In genomic region chr5:76540181-76540580, GRCm38 (mm10) we compare ENCODE assay signal across 12 mouse cellular contexts. TPM values are rescaled to one million over a fixed set of nuclear protein-coding genes. Genes with fewer than 3 reads are reported as not detected.
A peak's percentile ranks its signal among the peaks of the same experiment; 100 is the strongest.
DNase-seq lines count a peak whose midpoint lies in the region; ATAC-seq lines count a peak whose summit lies in the region.
"Had no signal": no experiment of that assay in that cellular context is flagged by ENCODE, and none has a peak within 500 bp of the region (broad histone marks: within the 10 kb centered on the region; RNA-seq: fewer than 3 reads in every experiment).

No protein-coding gene starts in this region.

- ATAC-seq in forebrain, embryonic 14.5 days, result no peak
- ATAC-seq in forebrain, embryonic 11.5 days (replicated peaks; ENCODE audit: low FRiP score), result no peak

- peak; percentile 51 for DNase-seq in forebrain, embryonic 14.5 days (ENCODE audit: low spot score)
- no peak for DNase-seq in forebrain, embryonic 11.5 days (ENCODE audit: low spot score)
- peak; percentile 33 for DNase-seq in lung, postnatal 36 days
- DNase-seq in lung, postnatal 4 days, result no peak
- DNase-seq in frontal cortex, postnatal 36 days (ENCODE audit: low spot score in 2 of 2), result peak; percentile 45 to 66
- peak; percentile 28 for DNase-seq in ovary, postnatal 14 days (ENCODE audit: low spot score)
- no peak for DNase-seq in kidney, postnatal 10 days
- no peak for DNase-seq in kidney, adult 8-10 months
- DNase-seq: kidney, postnatal 25 days; thymus, postnatal 36 days had no signal

- H3K9me3 ChIP-seq in forebrain, embryonic 14.5 days (replicated peaks; ENCODE audit: control insufficient read depth, low read length), result no peaks in the 10 kb centered on the region
- H3K9me3 ChIP-seq in forebrain, embryonic 11.5 days (ENCODE audit: control insufficient read depth, low read length), result no peaks in the 10 kb centered on the region
- H3K9me3 ChIP-seq: embryonic facial prominence, embryonic 13.5 days had no signal

- H3K9ac ChIP-seq in forebrain, embryonic 14.5 days (ENCODE audit: low read length), result no peak overlapping the region
- no peak overlapping the region for H3K9ac ChIP-seq in forebrain, embryonic 11.5 days (ENCODE audit: low read length)
- H3K9ac ChIP-seq: embryonic facial prominence, embryonic 13.5 days had no signal

- H3K27ac ChIP-seq in forebrain, embryonic 14.5 days (ENCODE audit: low read depth, low read length), result no peak overlapping the region
- H3K27ac ChIP-seq in forebrain, embryonic 11.5 days (ENCODE audit: low read depth, low read length), result no peak overlapping the region
- H3K27ac ChIP-seq: embryonic facial prominence, embryonic 13.5 days had no signal

- WGBS in forebrain, embryonic 14.5 days, result 48% methylated on average over 8 of the region's 8 CpGs
- 78% methylated on average over 8 of the region's 8 CpGs for WGBS in forebrain, embryonic 11.5 days

- H3K4me2 ChIP-seq in forebrain, embryonic 14.5 days (ENCODE audit: low read length), result no peak overlapping the region
- H3K4me2 ChIP-seq in forebrain, embryonic 11.5 days (ENCODE audit: low read depth, low read length, severe bottlenecking), result no peak overlapping the region
- H3K4me2 ChIP-seq: embryonic facial prominence, embryonic 13.5 days had no signal

- H3K4me3 ChIP-seq in forebrain, embryonic 14.5 days (ENCODE audit: low read depth, low read length), result no peak overlapping the region
- no peak overlapping the region for H3K4me3 ChIP-seq in forebrain, embryonic 11.5 days (ENCODE audit: low read depth, low read length)
- H3K4me3 ChIP-seq: embryonic facial prominence, embryonic 13.5 days had no signal

- peaks cover 3% of the 10 kb centered on the region; the same call in 1 of the 2 replicates for H3K4me1 ChIP-seq in forebrain, embryonic 14.5 days (ENCODE audit: control insufficient read depth, insufficient read depth, low read length)
- H3K4me1 ChIP-seq in forebrain, embryonic 11.5 days (replicated peaks; ENCODE audit: control insufficient read depth, insufficient read depth, low read length), result no peaks in the 10 kb centered on the region
- H3K4me1 ChIP-seq: embryonic facial prominence, embryonic 13.5 days had no signal

- peaks cover 75% of the 10 kb centered on the region for H3K36me3 ChIP-seq in forebrain, embryonic 14.5 days (ENCODE audit: control insufficient read depth, insufficient read depth, low read length)
- H3K36me3 ChIP-seq in forebrain, embryonic 11.5 days (ENCODE audit: control insufficient read depth, insufficient read depth, low read length), result peaks cover 4% of the 10 kb centered on the region; the same call in 1 of the 2 replicates

- no peaks in the 10 kb centered on the region for H3K27me3 ChIP-seq in forebrain, embryonic 14.5 days (replicated peaks; ENCODE audit: control insufficient read depth, insufficient read depth, low read length)
- H3K27me3 ChIP-seq in forebrain, embryonic 11.5 days (ENCODE audit: control insufficient read depth, insufficient read depth, low read length), result no peaks in the 10 kb centered on the region
- H3K27me3 ChIP-seq: embryonic facial prominence, embryonic 13.5 days had no signal

RNA-seq across cellular contexts. Expression of gene Exoc1, which starts 11.1 kb away (rescaled TPM):
- polyA plus RNA-seq in forebrain, embryonic 14.5 days (2014; fragmentation: Nextera tagmentation; extraction: Ambion mirVana), result 53.6 and 64.0 TPM in 2 replicates
- 55.7 and 56.1 TPM in 2 replicates for polyA plus RNA-seq in forebrain, embryonic 11.5 days (2014; fragmentation: Nextera tagmentation; extraction: Ambion mirVana)

RNA-seq across cellular contexts. Expression of gene Cep135, which starts 48.3 kb away (rescaled TPM):
- 4.6 TPM in 2 replicates for polyA plus RNA-seq in forebrain, embryonic 14.5 days (2014; fragmentation: Nextera tagmentation; extraction: Ambion mirVana)
- 12.2 and 15.5 TPM in 2 replicates for polyA plus RNA-seq in forebrain, embryonic 11.5 days (2014; fragmentation: Nextera tagmentation; extraction: Ambion mirVana)

RNA-seq across cellular contexts. Expression of gene Gm7271, which starts 56.3 kb away (rescaled TPM):
- polyA plus RNA-seq in forebrain, embryonic 14.5 days (2014; fragmentation: Nextera tagmentation; extraction: Ambion mirVana), result not detected in 2 replicates
- 0.79 TPM in 1 of 2 replicates, not detected in the other for polyA plus RNA-seq in forebrain, embryonic 11.5 days (2014; fragmentation: Nextera tagmentation; extraction: Ambion mirVana)
- polyA plus RNA-seq: embryonic facial prominence, embryonic 13.5 days; liver, embryonic 16.5 days had no signal

Comparison
In these comparisons a context has a peak if more than half of its experiments do, and no peak if none do; other contexts are left out.
1. DNase-seq: peak in forebrain, embryonic 14.5 days (single experiment), lung, postnatal 36 days (single experiment), frontal cortex, postnatal 36 days (2 of 2) and ovary, postnatal 14 days (single experiment); none in forebrain, embryonic 11.5 days (single experiment), lung, postnatal 4 days (0 of 2), kidney, postnatal 10 days (single experiment) and kidney, adult 8-10 months (0 of 2).